Mouse (Mus musculus): ENCODE results near the gene Rrad. TPM values are rescaled to one million over a fixed set of nuclear protein-coding genes. Genes with fewer than 3 reads are reported as not detected.

Rrad gene
- polyA plus RNA-seq, 1 experiment from 2014 or later: 13.5 TPM

GRCm38 (mm10) chr8:104631975-104632374, 848 bp upstream of the Rrad start:
- H3K4me2 ChIP-seq (ENCODE audit: low read length): peak overlapping the region; percentile 67; the same call in 1 of the 2 replicates
- no peak overlapping the region for H3K9ac ChIP-seq (ENCODE audit: low read depth, low read length)
- H3K27me3 ChIP-seq (ENCODE audit: insufficient read depth, low read length): no peaks in the 10 kb centered on the region
- DNase-seq (ENCODE audit: low spot score) (no peak), ATAC-seq (replicated peaks; ENCODE audit: low FRiP score, low read depth) (no peak)
- H3K36me3 ChIP-seq (ENCODE audit: insufficient read depth, low read length): 0 out of 2 replicates have a peak, but pooled peaks cover 9% of the 10 kb centered on the region
- WGBS: 32% methylated on average over 5 of the region's 5 CpGs
- TF ChIP-seq CTCF (IDR thresholded peaks at IDR 0.05; ENCODE audit: low read depth): no peak
- no peaks in the 10 kb centered on the region for H3K9me3 ChIP-seq (replicated peaks; ENCODE audit: low read length)
- no peak overlapping the region for H3K4me3 ChIP-seq (replicated peaks; ENCODE audit: low read depth, low read length)
- H3K4me1 ChIP-seq (replicated peaks; ENCODE audit: insufficient read depth, low read length): peaks cover 6% of the 10 kb centered on the region; the same call in 1 of the 2 replicates
- peak overlapping the region; percentile 31; the same call in 1 of the 2 replicates for H3K27ac ChIP-seq

- Histone ChIP-seq H3K4me1 (replicated peaks; ENCODE audit: insufficient read depth, low read length) (peaks cover 6% of the 10 kb centered on the region; the same call in 1 of the 2 replicates), H3K9ac (ENCODE audit: low read depth, low read length) (peak overlapping the region; percentile 59), H3K27me3 (ENCODE audit: insufficient read depth, low read length) (no peaks in the 10 kb centered on the region), H3K4me3 (replicated peaks; ENCODE audit: low read depth, low read length) (peak overlapping the region; percentile 37), H3K9me3 (replicated peaks; ENCODE audit: low read length) (no peaks in the 10 kb centered on the region), H3K36me3 (ENCODE audit: insufficient read depth, low read length) (0 out of 2 replicates have a peak, but pooled peaks cover 9% of the 10 kb centered on the region), H3K4me2 (ENCODE audit: low read length) (peak overlapping the region; percentile 67), H3K27ac (peak overlapping the region; percentile 31; the same call in 1 of the 2 replicates)
- peak; percentile 19; the same call in 1 of the 2 replicates for TF ChIP-seq CTCF (IDR thresholded peaks at IDR 0.05; ENCODE audit: low read depth)
- ATAC-seq (replicated peaks; ENCODE audit: low FRiP score, low read depth) (peak; percentile 37; the same call in 1 of the 2 replicates), DNase-seq (ENCODE audit: low spot score) (no peak)
- 2% methylated on average over 36 of the region's 36 CpGs for WGBS
Measured at GRCm38 (mm10) chr8:104630574-104630973, 553 bp downstream of the Rrad start.

GRCm38 (mm10) chr8:104630111-104630479, 1.0 kb downstream of the Rrad start:
- H3K36me3 ChIP-seq (ENCODE audit: insufficient read depth, low read length): 0 out of 2 replicates have a peak, but pooled peaks cover 5% of the 10 kb centered on the region
- DNase-seq (ENCODE audit: low spot score) (no peak), ATAC-seq (replicated peaks; ENCODE audit: low FRiP score, low read depth) (no peak)
- no peaks in the 10 kb centered on the region for H3K27me3 ChIP-seq (ENCODE audit: insufficient read depth, low read length)
- TF ChIP-seq CTCF (IDR thresholded peaks at IDR 0.05; ENCODE audit: low read depth): no peak
- H3K27ac ChIP-seq: no peak overlapping the region
- H3K4me3 ChIP-seq (replicated peaks; ENCODE audit: low read depth, low read length): peak overlapping the region; percentile 37
- H3K9ac ChIP-seq (ENCODE audit: low read depth, low read length): peak overlapping the region; percentile 59; the same call in 1 of the 2 replicates
- no peaks in the 10 kb centered on the region for H3K9me3 ChIP-seq (replicated peaks; ENCODE audit: low read length)
- H3K4me2 ChIP-seq (ENCODE audit: low read length): peak overlapping the region; percentile 67
- WGBS: 28% methylated on average over 8 of the region's 8 CpGs
- peaks cover 6% of the 10 kb centered on the region; the same call in 1 of the 2 replicates for H3K4me1 ChIP-seq (replicated peaks; ENCODE audit: insufficient read depth, low read length)

GRCm38 (mm10) chr8:104629306-104630110, 1.6 kb downstream of the Rrad start:
- 0 out of 2 replicates have a peak, but pooled peaks cover 5% of the 10 kb centered on the region for H3K36me3 ChIP-seq (ENCODE audit: insufficient read depth, low read length)
- H3K9me3 ChIP-seq (replicated peaks; ENCODE audit: low read length): no peaks in the 10 kb centered on the region
- H3K27ac ChIP-seq: no peak overlapping the region
- H3K9ac ChIP-seq (ENCODE audit: low read depth, low read length): no peak overlapping the region
- peak overlapping the region; percentile 67 for H3K4me2 ChIP-seq (ENCODE audit: low read length)
- H3K4me1 ChIP-seq (replicated peaks; ENCODE audit: insufficient read depth, low read length): peaks cover 12% of the 10 kb centered on the region; the same call in 1 of the 2 replicates
- WGBS: 67% methylated on average over 22 of the region's 22 CpGs
- DNase-seq (ENCODE audit: low spot score) (no peak), ATAC-seq (replicated peaks; ENCODE audit: low FRiP score, low read depth) (no peak)
- TF ChIP-seq CTCF (IDR thresholded peaks at IDR 0.05; ENCODE audit: low read depth): no peak
- H3K4me3 ChIP-seq (replicated peaks; ENCODE audit: low read depth, low read length): no peak overlapping the region
- H3K27me3 ChIP-seq (ENCODE audit: insufficient read depth, low read length): no peaks in the 10 kb centered on the region

GRCm38 (mm10) chr8:104628402-104628801, 2.7 kb downstream of the Rrad start:
- H3K9me3 ChIP-seq (replicated peaks; ENCODE audit: low read length): no peaks in the 10 kb centered on the region
- no peak overlapping the region for H3K4me3 ChIP-seq (replicated peaks; ENCODE audit: low read depth, low read length)
- peaks cover 12% of the 10 kb centered on the region; the same call in 1 of the 2 replicates for H3K4me1 ChIP-seq (replicated peaks; ENCODE audit: insufficient read depth, low read length)
- 0 out of 2 replicates have a peak, but pooled peaks cover 5% of the 10 kb centered on the region for H3K36me3 ChIP-seq (ENCODE audit: insufficient read depth, low read length)
- no peaks in the 10 kb centered on the region for H3K27me3 ChIP-seq (ENCODE audit: insufficient read depth, low read length)
- ATAC-seq (replicated peaks; ENCODE audit: low FRiP score, low read depth) (no peak), DNase-seq (ENCODE audit: low spot score) (no peak)
- TF ChIP-seq CTCF (IDR thresholded peaks at IDR 0.05; ENCODE audit: low read depth): no peak
- H3K9ac ChIP-seq (ENCODE audit: low read depth, low read length): no peak overlapping the region
- 93% methylated on average over 21 of the region's 21 CpGs for WGBS
- no peak overlapping the region for H3K4me2 ChIP-seq (ENCODE audit: low read length)
- H3K27ac ChIP-seq: no peak overlapping the region

- H3K9ac ChIP-seq (ENCODE audit: low read depth, low read length): no peak overlapping the region
- H3K4me1 ChIP-seq (replicated peaks; ENCODE audit: insufficient read depth, low read length): peaks cover 12% of the 10 kb centered on the region; the same call in 1 of the 2 replicates
- H3K27me3 ChIP-seq (ENCODE audit: insufficient read depth, low read length): no peaks in the 10 kb centered on the region
- H3K4me2 ChIP-seq (ENCODE audit: low read length): no peak overlapping the region
- ATAC-seq (replicated peaks; ENCODE audit: low FRiP score, low read depth) (no peak), DNase-seq (ENCODE audit: low spot score) (no peak)
- no peak for TF ChIP-seq CTCF (IDR thresholded peaks at IDR 0.05; ENCODE audit: low read depth)
- no peak overlapping the region for H3K4me3 ChIP-seq (replicated peaks; ENCODE audit: low read depth, low read length)
- WGBS: 66% methylated on average over 4 of the region's 4 CpGs
- H3K9me3 ChIP-seq (replicated peaks; ENCODE audit: low read length): no peaks in the 10 kb centered on the region
- no peak overlapping the region for H3K27ac ChIP-seq
- 0 out of 2 replicates have a peak, but pooled peaks cover 5% of the 10 kb centered on the region for H3K36me3 ChIP-seq (ENCODE audit: insufficient read depth, low read length)
Measured at GRCm38 (mm10) chr8:104627065-104627740, 3.9 kb downstream of the Rrad start.
